Mouse (Mus musculus) heart, postnatal 0 days (tissue): ENCODE results near the gene Nup210. TPM values are rescaled to one million over a fixed set of nuclear protein-coding genes. Genes with fewer than 3 reads are reported as not detected.

Source experiments
- ATAC-seq: fragments of 200-750 bp; cut with Nextera tagmentation; 2 replicates; pipeline ENCODE4 v1.8.0; 2017; ENCODE audit warnings: low read depth, moderate number of reproducible peaks, moderate library complexity; ENCODE audit not compliant: insufficient read depth
- DNase-seq: peaks from one replicate; pipeline ENCODE4 v3.0.0-alpha.2; 2016; ENCODE audit warnings: low spot score
- H3K27ac ChIP-seq: fragments of 300-500 bp; sonication (generic); 2 replicates; pipeline ENCODE4 v1.5.1; 2014; ENCODE audit warnings: low read depth, mild to moderate bottlenecking
- H3K27me3 ChIP-seq: fragments of 300-500 bp; sonication (generic); 2 replicates; pipeline ENCODE4 v1.6.1; 2014; ENCODE audit warnings: low read length, mixed read lengths; ENCODE audit not compliant: control insufficient read depth, insufficient read depth
- H3K36me3 ChIP-seq: fragments of 300-500 bp; sonication (generic); replicated peaks from 2 replicates; pipeline ENCODE4 v1.6.1; 2014; ENCODE audit warnings: low read length, mixed read lengths; ENCODE audit not compliant: control insufficient read depth, insufficient read depth
- H3K4me1 ChIP-seq: fragments of 300-500 bp; sonication (generic); 2 replicates; pipeline ENCODE4 v1.6.1; 2014; ENCODE audit warnings: antibody characterized with exemption; ENCODE audit not compliant: control insufficient read depth, insufficient read depth
- H3K4me2 ChIP-seq: fragments of 300-500 bp; sonication (generic); 2 replicates; pipeline ENCODE4 v1.6.1; 2014; ENCODE audit warnings: low read depth, mild to moderate bottlenecking, low read length, moderate library complexity
- H3K4me3 ChIP-seq: fragments of 300-500 bp; sonication (generic); 2 replicates; pipeline ENCODE4 v1.5.1; 2014; ENCODE audit warnings: low read depth, low read length
- H3K9ac ChIP-seq: fragments of 300-500 bp; sonication (generic); replicated peaks from 2 replicates; pipeline ENCODE4 v1.6.1; 2014; ENCODE audit warnings: low read depth, low read length, mixed read lengths
- H3K9me3 ChIP-seq: fragments of 300-500 bp; sonication (generic); replicated peaks from 2 replicates; pipeline ENCODE4 v1.6.1; 2016; ENCODE audit warnings: low read length; ENCODE audit not compliant: control insufficient read depth
- CTCF ChIP-seq: IDR thresholded peaks from 2 replicates; pipeline ENCODE4 v1.5.1; 2016; ENCODE audit warnings: antibody characterized with exemption, control low read depth, low read depth
- EP300 ChIP-seq: IDR thresholded peaks from 2 replicates; pipeline ENCODE4 v1.6.1; 2016; ENCODE audit warnings: antibody characterized with exemption, low read depth
- WGBS: fragments of 180-500 bp; shearing (Covaris S2); extraction: QIAGEN DNeasy Blood & Tissue Kit; methylation state at CpG from one replicate; pipeline ENCODE4 v1.1.7; 2014; 5-methylcytosine and 5-hydroxymethylcytosine counted together
- polyA plus RNA-seq: library from polyadenylated mRNA; unstranded; fragments of >200 nt; fragmentation: Nextera tagmentation; extraction: Ambion mirVana; gene quantifications from 2 replicates; pipeline ENCODE4 v1.2.1, GENCODE M21; 2015
- total RNA-seq: library from RNA; depleted of rRNA; stranded (reverse); fragments of >200 nt; gene quantifications from 2 replicates; pipeline ENCODE4 v1.2.3, GENCODE M21; 2014; ENCODE audit warnings: low replicate concordance

Nup210 gene
- total and polyA plus RNA-seq, 2 experiments from 2014 or later, result 1.6 to 13.4 TPM

- no peak for DNase-seq
- no peak for TF ChIP-seq CTCF
- no peak for TF ChIP-seq EP300
- Histone ChIP-seq H3K4me3 (no peak overlapping the region), H3K9me3 (no peaks in the 10 kb centered on the region), H3K9ac (no peak overlapping the region), H3K4me1 (no peaks in the 10 kb centered on the region), H3K27ac (no peak overlapping the region), H3K4me2 (no peak overlapping the region), H3K36me3 (no peaks in the 10 kb centered on the region), H3K27me3 (no peaks in the 10 kb centered on the region)
- WGBS, result 38% methylated on average over 1 of the region's 1 CpGs
- ATAC-seq, result no peak
These were observed 48.1 kb downstream of the Nup210 start for GRCm38 (mm10) chr6:91068511-91068910.

- WGBS, result 72% methylated on average over 3 of the region's 3 CpGs
These were observed 49.6 kb downstream of the Nup210 start for GRCm38 (mm10) chr6:91067048-91067447.

GRCm38 (mm10) chr6:91061296-91061695 is 55.3 kb downstream of the Nup210 start:
- Histone ChIP-seq H3K27ac (no peak overlapping the region), H3K9me3 (no peaks in the 10 kb centered on the region), H3K36me3 (no peaks in the 10 kb centered on the region), H3K4me2 (no peak overlapping the region), H3K4me3 (no peak overlapping the region), H3K27me3 (no peaks in the 10 kb centered on the region), H3K9ac (no peak overlapping the region), H3K4me1 (0 out of 2 replicates have a peak, but pooled peaks cover 2% of the 10 kb centered on the region)
- TF ChIP-seq EP300, result no peak
- WGBS, result 80% methylated on average over 2 of the region's 2 CpGs
- ATAC-seq (no peak), DNase-seq (no peak)

More at GRCm38 (mm10) chr6:91067048-91067447, 49.6 kb downstream of the Nup210 start:
- Histone ChIP-seq H3K4me2 (no peak overlapping the region), H3K4me3 (no peak overlapping the region), H3K9me3 (no peaks in the 10 kb centered on the region), H3K27ac (no peak overlapping the region), H3K4me1 (no peaks in the 10 kb centered on the region), H3K9ac (no peak overlapping the region), H3K27me3 (no peaks in the 10 kb centered on the region), H3K36me3 (no peaks in the 10 kb centered on the region)
- TF ChIP-seq CTCF (no peak), EP300 (no peak)
- DNase-seq (no peak), ATAC-seq (no peak)

GRCm38 (mm10) chr6:91059711-91060110 is 56.9 kb downstream of the Nup210 start:
- Histone ChIP-seq H3K27ac (no peak overlapping the region), H3K36me3 (no peaks in the 10 kb centered on the region), H3K4me3 (no peak overlapping the region), H3K27me3 (no peaks in the 10 kb centered on the region), H3K4me2 (no peak overlapping the region), H3K9me3 (no peaks in the 10 kb centered on the region), H3K4me1 (0 out of 2 replicates have a peak, but pooled peaks cover 5% of the 10 kb centered on the region), H3K9ac (no peak overlapping the region)
- DNase-seq, result peak; percentile 46
- TF ChIP-seq CTCF (peak; percentile 90), EP300 (no peak)
- 44% methylated on average over 2 of the region's 2 CpGs for WGBS
- ATAC-seq, result peak; percentile 45; the same call in 1 of the 2 replicates

GRCm38 (mm10) chr6:91057989-91058388 is 58.6 kb downstream of the Nup210 start:
- Histone ChIP-seq H3K27ac (no peak overlapping the region), H3K4me1 (0 out of 2 replicates have a peak, but pooled peaks cover 5% of the 10 kb centered on the region), H3K9ac (no peak overlapping the region), H3K27me3 (no peaks in the 10 kb centered on the region), H3K36me3 (no peaks in the 10 kb centered on the region), H3K4me3 (no peak overlapping the region), H3K4me2 (no peak overlapping the region), H3K9me3 (no peaks in the 10 kb centered on the region)
- 76% methylated on average over 2 of the region's 2 CpGs for WGBS
- ATAC-seq (no peak), DNase-seq (no peak)
- TF ChIP-seq EP300 (no peak), CTCF (no peak)

GRCm38 (mm10) chr6:91056348-91056747 is 60.3 kb downstream of the Nup210 start:
- Histone ChIP-seq H3K4me3 (no peak overlapping the region), H3K9ac (no peak overlapping the region), H3K27ac (no peak overlapping the region), H3K36me3 (no peaks in the 10 kb centered on the region), H3K27me3 (no peaks in the 10 kb centered on the region), H3K9me3 (no peaks in the 10 kb centered on the region), H3K4me1 (0 out of 2 replicates have a peak, but pooled peaks cover 5% of the 10 kb centered on the region), H3K4me2 (no peak overlapping the region)
- TF ChIP-seq EP300 (no peak), CTCF (no peak)
- ATAC-seq, result no peak
- DNase-seq, result no peak
